Mouse (Mus musculus) stomach, postnatal 0 days (tissue): ENCODE results near the gene Zfp62.

Experiments used
- CTCF ChIP-seq: IDR thresholded peaks from 2 replicates; pipeline ENCODE4 v1.5.1; 2016; ENCODE audit warnings: antibody characterized with exemption, low read depth, mild to moderate bottlenecking, moderate library complexity
- EP300 ChIP-seq: optimal IDR thresholded peaks from 2 replicates; pipeline ENCODE3; 2016; ENCODE audit warnings: antibody characterized with exemption

DNA sequence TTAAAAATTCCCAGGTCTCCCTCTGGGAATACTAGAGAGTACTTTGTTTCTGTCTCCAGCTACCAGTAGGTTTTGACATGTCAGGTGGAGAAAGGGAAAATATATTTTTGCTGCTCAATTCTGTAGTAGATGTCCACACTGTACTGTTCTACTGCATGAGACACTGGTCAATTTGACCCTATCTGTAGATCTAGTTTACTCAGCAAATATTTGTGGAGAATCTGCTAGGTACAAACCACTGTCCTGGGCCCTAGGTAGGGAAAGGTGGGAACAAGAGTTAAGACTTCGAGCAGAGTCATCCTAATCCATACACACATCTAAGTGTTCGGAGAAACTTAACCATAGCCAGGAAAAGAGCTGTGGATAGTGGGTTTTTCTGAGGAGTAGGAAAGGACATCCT, 16.2 kb downstream of the Zfp62 start:
- no peak for TF ChIP-seq CTCF
- no peak for TF ChIP-seq EP300
